Mouse (Mus musculus): ENCODE measurements around the gene Tshz2. TPM values are rescaled to one million over a fixed set of nuclear protein-coding genes. Genes with fewer than 3 reads are reported as not detected.

Tshz2 gene
- polyA plus RNA-seq, 1 experiment from 2014 or later: 1.0 TPM

- H3K9ac ChIP-seq (ENCODE audit: low read depth, low read length): no peak overlapping the region
- H3K27me3 ChIP-seq (ENCODE audit: control insufficient read depth, insufficient read depth, low read depth, low read length): no peaks in the 10 kb centered on the region
- H3K36me3 ChIP-seq (ENCODE audit: control insufficient read depth, insufficient read depth): no peaks in the 10 kb centered on the region
- H3K4me3 ChIP-seq (ENCODE audit: low read depth, low read length): no peak overlapping the region
- no peak overlapping the region for H3K27ac ChIP-seq (ENCODE audit: low read length)
- peak; percentile 69 for ATAC-seq (ENCODE audit: low read depth)
- no peaks in the 10 kb centered on the region; the same call in none of the 2 replicates for H3K4me1 ChIP-seq (ENCODE audit: control insufficient read depth, low read depth, low read length)
- WGBS (ENCODE audit: insufficient replicate concordance): 48% methylated on average over 15 of the region's 15 CpGs
- no peaks in the 10 kb centered on the region for H3K9me3 ChIP-seq (replicated peaks; ENCODE audit: control insufficient read depth, low read length)
- H3K4me2 ChIP-seq (ENCODE audit: low read depth, low read length): no peak overlapping the region
These were observed 118.0 kb downstream of the Tshz2 start for GRCm38 (mm10) chr2:169750574-169751491.

GRCm38 (mm10) chr2:169752126-169752525 is 119.3 kb downstream of the Tshz2 start:
- no peaks in the 10 kb centered on the region for H3K36me3 ChIP-seq (ENCODE audit: control insufficient read depth, insufficient read depth)
- H3K27me3 ChIP-seq (ENCODE audit: control insufficient read depth, insufficient read depth, low read depth, low read length): no peaks in the 10 kb centered on the region
- 79% methylated on average over 9 of the region's 9 CpGs for WGBS (ENCODE audit: insufficient replicate concordance)
- no peaks in the 10 kb centered on the region for H3K9me3 ChIP-seq (replicated peaks; ENCODE audit: control insufficient read depth, low read length)
- no peak overlapping the region for H3K9ac ChIP-seq (ENCODE audit: low read depth, low read length)
- H3K4me2 ChIP-seq (ENCODE audit: low read depth, low read length): no peak overlapping the region
- ATAC-seq (ENCODE audit: low read depth): no peak
- H3K4me1 ChIP-seq (ENCODE audit: control insufficient read depth, low read depth, low read length): no peaks in the 10 kb centered on the region; the same call in none of the 2 replicates
- H3K4me3 ChIP-seq (ENCODE audit: low read depth, low read length): no peak overlapping the region
- no peak overlapping the region for H3K27ac ChIP-seq (ENCODE audit: low read length)

GRCm38 (mm10) chr2:169753432-169753831 is 120.6 kb downstream of the Tshz2 start:
- ATAC-seq (ENCODE audit: low read depth): 0 out of 2 replicates have a peak, but pooled peaks have one; percentile 24
- H3K9ac ChIP-seq (ENCODE audit: low read depth, low read length): no peak overlapping the region

GRCm38 (mm10) chr2:169755091-169755490 is 122.3 kb downstream of the Tshz2 start:
- Histone ChIP-seq H3K9me3 (replicated peaks; ENCODE audit: control insufficient read depth, low read length) (no peaks in the 10 kb centered on the region), H3K27ac (ENCODE audit: low read length) (no peak overlapping the region)
- 59% methylated on average over 7 of the region's 7 CpGs for WGBS (ENCODE audit: insufficient replicate concordance)

More at GRCm38 (mm10) chr2:169753432-169753831, 120.6 kb downstream of the Tshz2 start:
- Histone ChIP-seq H3K4me2 (ENCODE audit: low read depth, low read length) (no peak overlapping the region), H3K27me3 (ENCODE audit: control insufficient read depth, insufficient read depth, low read depth, low read length) (no peaks in the 10 kb centered on the region), H3K4me3 (ENCODE audit: low read depth, low read length) (no peak overlapping the region), H3K27ac (ENCODE audit: low read length) (no peak overlapping the region), H3K4me1 (ENCODE audit: control insufficient read depth, low read depth, low read length) (no peaks in the 10 kb centered on the region; the same call in none of the 2 replicates), H3K9me3 (replicated peaks; ENCODE audit: control insufficient read depth, low read length) (no peaks in the 10 kb centered on the region), H3K36me3 (ENCODE audit: control insufficient read depth, insufficient read depth) (no peaks in the 10 kb centered on the region)
- WGBS (ENCODE audit: insufficient replicate concordance): 55% methylated on average over 9 of the region's 9 CpGs

GRCm38 (mm10) chr2:169758120-169758519 is 125.3 kb downstream of the Tshz2 start:
- no peak for ATAC-seq (ENCODE audit: low read depth)
- no peak overlapping the region for H3K4me2 ChIP-seq (ENCODE audit: low read depth, low read length)
- no peaks in the 10 kb centered on the region for H3K9me3 ChIP-seq (replicated peaks; ENCODE audit: control insufficient read depth, low read length)
- H3K4me3 ChIP-seq (ENCODE audit: low read depth, low read length): no peak overlapping the region
- no peak overlapping the region for H3K9ac ChIP-seq (ENCODE audit: low read depth, low read length)
- no peaks in the 10 kb centered on the region for H3K36me3 ChIP-seq (ENCODE audit: control insufficient read depth, insufficient read depth)
- no peaks in the 10 kb centered on the region; the same call in none of the 2 replicates for H3K4me1 ChIP-seq (ENCODE audit: control insufficient read depth, low read depth, low read length)
- H3K27ac ChIP-seq (ENCODE audit: low read length): no peak overlapping the region
- H3K27me3 ChIP-seq (ENCODE audit: control insufficient read depth, insufficient read depth, low read depth, low read length): no peaks in the 10 kb centered on the region
- WGBS (ENCODE audit: insufficient replicate concordance): 44% methylated on average over 6 of the region's 6 CpGs

More at GRCm38 (mm10) chr2:169755091-169755490, 122.3 kb downstream of the Tshz2 start:
- no peak overlapping the region for H3K4me3 ChIP-seq (ENCODE audit: low read depth, low read length)
- ATAC-seq (ENCODE audit: low read depth): no peak
- H3K4me2 ChIP-seq (ENCODE audit: low read depth, low read length): no peak overlapping the region
- no peak overlapping the region for H3K9ac ChIP-seq (ENCODE audit: low read depth, low read length)
- no peaks in the 10 kb centered on the region for H3K27me3 ChIP-seq (ENCODE audit: control insufficient read depth, insufficient read depth, low read depth, low read length)
- H3K4me1 ChIP-seq (ENCODE audit: control insufficient read depth, low read depth, low read length): no peaks in the 10 kb centered on the region; the same call in none of the 2 replicates
- no peaks in the 10 kb centered on the region for H3K36me3 ChIP-seq (ENCODE audit: control insufficient read depth, insufficient read depth)

GRCm38 (mm10) chr2:169760117-169760516 is 127.3 kb downstream of the Tshz2 start:
- Histone ChIP-seq H3K9ac (ENCODE audit: low read depth, low read length) (no peak overlapping the region), H3K4me3 (ENCODE audit: low read depth, low read length) (no peak overlapping the region), H3K4me2 (ENCODE audit: low read depth, low read length) (no peak overlapping the region), H3K27me3 (ENCODE audit: control insufficient read depth, insufficient read depth, low read depth, low read length) (no peaks in the 10 kb centered on the region), H3K4me1 (ENCODE audit: control insufficient read depth, low read depth, low read length) (no peaks in the 10 kb centered on the region; the same call in none of the 2 replicates), H3K36me3 (ENCODE audit: control insufficient read depth, insufficient read depth) (no peaks in the 10 kb centered on the region), H3K9me3 (replicated peaks; ENCODE audit: control insufficient read depth, low read length) (no peaks in the 10 kb centered on the region), H3K27ac (ENCODE audit: low read length) (no peak overlapping the region)
- no peak for ATAC-seq (ENCODE audit: low read depth)
- WGBS (ENCODE audit: insufficient replicate concordance): 57% methylated on average over 1 of the region's 1 CpGs

- no peaks in the 10 kb centered on the region; the same call in 1 of the 2 replicates for H3K4me1 ChIP-seq (ENCODE audit: control insufficient read depth, low read depth, low read length)
- H3K27ac ChIP-seq (ENCODE audit: low read length): no peak overlapping the region
- no peak overlapping the region for H3K4me3 ChIP-seq (ENCODE audit: low read depth, low read length)
- WGBS (ENCODE audit: insufficient replicate concordance): 31% methylated on average over 3 of the region's 3 CpGs
- H3K9ac ChIP-seq (ENCODE audit: low read depth, low read length): no peak overlapping the region
- H3K4me2 ChIP-seq (ENCODE audit: low read depth, low read length): no peak overlapping the region
- H3K27me3 ChIP-seq (ENCODE audit: control insufficient read depth, insufficient read depth, low read depth, low read length): no peaks in the 10 kb centered on the region
- H3K9me3 ChIP-seq (replicated peaks; ENCODE audit: control insufficient read depth, low read length): no peaks in the 10 kb centered on the region
- no peaks in the 10 kb centered on the region for H3K36me3 ChIP-seq (ENCODE audit: control insufficient read depth, insufficient read depth)
- ATAC-seq (ENCODE audit: low read depth): no peak
These were observed 128.9 kb downstream of the Tshz2 start for GRCm38 (mm10) chr2:169761726-169762125.

GRCm38 (mm10) chr2:169762301-169762700 is 129.5 kb downstream of the Tshz2 start:
- ATAC-seq (ENCODE audit: low read depth): no peak
- Histone ChIP-seq H3K27me3 (ENCODE audit: control insufficient read depth, insufficient read depth, low read depth, low read length) (no peaks in the 10 kb centered on the region), H3K4me3 (ENCODE audit: low read depth, low read length) (no peak overlapping the region), H3K9me3 (replicated peaks; ENCODE audit: control insufficient read depth, low read length) (no peaks in the 10 kb centered on the region), H3K36me3 (ENCODE audit: control insufficient read depth, insufficient read depth) (no peaks in the 10 kb centered on the region), H3K4me1 (ENCODE audit: control insufficient read depth, low read depth, low read length) (no peaks in the 10 kb centered on the region; the same call in 1 of the 2 replicates), H3K9ac (ENCODE audit: low read depth, low read length) (no peak overlapping the region), H3K4me2 (ENCODE audit: low read depth, low read length) (no peak overlapping the region), H3K27ac (ENCODE audit: low read length) (no peak overlapping the region)
- WGBS (ENCODE audit: insufficient replicate concordance): 61% methylated on average over 8 of the region's 8 CpGs

GRCm38 (mm10) chr2:169763716-169764115 is 130.9 kb downstream of the Tshz2 start:
- no peaks in the 10 kb centered on the region for H3K27me3 ChIP-seq (ENCODE audit: control insufficient read depth, insufficient read depth, low read depth, low read length)
- 0 out of 2 replicates have a peak, but pooled peaks have one; percentile 41 for ATAC-seq (ENCODE audit: low read depth)
- H3K9ac ChIP-seq (ENCODE audit: low read depth, low read length): no peak overlapping the region
- no peak overlapping the region for H3K4me2 ChIP-seq (ENCODE audit: low read depth, low read length)
- H3K27ac ChIP-seq (ENCODE audit: low read length): no peak overlapping the region
- no peaks in the 10 kb centered on the region for H3K9me3 ChIP-seq (replicated peaks; ENCODE audit: control insufficient read depth, low read length)
- no peak overlapping the region for H3K4me3 ChIP-seq (ENCODE audit: low read depth, low read length)
- H3K36me3 ChIP-seq (ENCODE audit: control insufficient read depth, insufficient read depth): no peaks in the 10 kb centered on the region
- 57% methylated on average over 8 of the region's 8 CpGs for WGBS (ENCODE audit: insufficient replicate concordance)
- no peaks in the 10 kb centered on the region; the same call in 1 of the 2 replicates for H3K4me1 ChIP-seq (ENCODE audit: control insufficient read depth, low read depth, low read length)

Measured in liver, embryonic 16.5 days (tissue).